Mouse (Mus musculus) cerebellum, adult 18-20 months (tissue): ENCODE data around the gene Nap1l4.

Source experiments
- DNase-seq, 2 experiments: peaks; one replicate each; pipeline ENCODE4 v3.0.0; 2021

The Nap1l4 gene

GRCm38 (mm10) chr7:143476702-143477335 is 72.1 kb downstream of the Nap1l4 start:
- no peak for DNase-seq

- DNase-seq, result no peak
Observed at GRCm38 (mm10) chr7:143475876-143476275, 73.0 kb downstream of the Nap1l4 start.

GRCm38 (mm10) chr7:143474811-143475210 is 74.1 kb downstream of the Nap1l4 start:
- DNase-seq, result no peak

- DNase-seq, result no peak
Observed at GRCm38 (mm10) chr7:143473347-143474101, 75.4 kb downstream of the Nap1l4 start, which contains the start of gene Slc22a18. TSS of gene Slc22a18 (plus strand) at chr7:143473736.

GRCm38 (mm10) chr7:143469946-143470345 is 79.0 kb downstream of the Nap1l4 start:
- DNase-seq, result peak; percentile 66 to 72

- DNase-seq, result no peak
Observed at GRCm38 (mm10) chr7:143467714-143468113, 81.2 kb downstream of the Nap1l4 start.

GRCm38 (mm10) chr7:143466099-143466677 is 82.7 kb downstream of the Nap1l4 start:
- DNase-seq, result peak; percentile 61 to 83

- DNase-seq, result peak in 1 of 2 experiments; percentile 20
Observed at GRCm38 (mm10) chr7:143464811-143465560, 83.9 kb downstream of the Nap1l4 start.

- DNase-seq, result peak; percentile 74 to 83
Observed at GRCm38 (mm10) chr7:143463865-143464415, 85.0 kb downstream of the Nap1l4 start.
